Mouse (Mus musculus) kidney, adult 2 months (tissue): ENCODE measurements around the gene Slc15a2.

Source experiments
- CTCF ChIP-seq: fragments of 200-500 bp; conservative IDR thresholded peaks from 2 replicates; pipeline ENCODE4 v1.5.1; 2011; ENCODE audit warnings: low read depth, mild to moderate bottlenecking, control low read depth, low read length, moderate library complexity, mixed read lengths; ENCODE audit not compliant: insufficient read depth, insufficient read length
- POLR2A ChIP-seq: fragments of 200-500 bp; IDR thresholded peaks from one replicate; pipeline ENCODE4 v1.6.1; 2011; ENCODE audit warnings: low read depth, low read length, control low read depth

DNA sequence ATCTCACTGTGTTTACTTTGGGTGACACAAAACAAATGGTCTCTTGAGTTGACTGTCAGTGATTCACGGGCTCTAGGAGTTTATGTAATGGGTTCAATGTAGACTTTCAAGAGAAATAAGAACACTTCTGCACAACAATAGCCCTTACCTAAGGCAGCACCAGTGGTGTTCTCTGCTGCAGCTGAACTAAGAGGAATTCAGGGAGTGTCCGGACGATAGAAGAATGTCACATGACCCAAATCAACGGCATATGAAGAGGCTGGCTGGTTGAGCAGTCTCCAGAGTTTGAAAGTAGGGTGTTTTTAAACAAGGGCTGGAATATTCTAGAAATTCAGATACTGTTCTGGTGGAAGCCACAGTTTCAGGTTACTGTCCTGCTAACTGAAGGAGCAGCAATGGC lies 37.7 kb downstream of the Slc15a2 start:
- TF ChIP-seq CTCF (no peak), POLR2A (no peak)
